Mouse (Mus musculus) midbrain, embryonic 11.5 days (tissue): ENCODE data around the gene Sympk. TPM values are rescaled to one million over a fixed set of nuclear protein-coding genes. Genes with fewer than 3 reads are reported as not detected.

ENCODE experiments used
- ATAC-seq: fragments of 200-750 bp; cut with Nextera tagmentation; 2 replicates; pipeline ENCODE4 v1.8.0; 2017; ENCODE audit warnings: moderate TSS enrichment, moderate library complexity; ENCODE audit not compliant: low FRiP score
- DNase-seq: peaks from one replicate; pipeline ENCODE4 v3.0.0; 2015; ENCODE audit warnings: low spot score; ENCODE audit errors: missing footprints
- H3K27ac ChIP-seq: fragments of 300-500 bp; sonication (generic); 2 replicates; pipeline ENCODE4 v1.5.1; 2014; ENCODE audit warnings: low read depth, low read length
- H3K27me3 ChIP-seq: fragments of 300-500 bp; sonication (generic); 2 replicates; pipeline ENCODE4 v1.6.1; 2014; ENCODE audit warnings: mild to moderate bottlenecking, low read length, moderate library complexity, mixed read lengths; ENCODE audit not compliant: control insufficient read depth, insufficient read depth
- H3K36me3 ChIP-seq: fragments of 300-500 bp; sonication (generic); 2 replicates; pipeline ENCODE4 v1.6.1; 2014; ENCODE audit warnings: mild to moderate bottlenecking, low read length, moderate library complexity, mixed read lengths; ENCODE audit not compliant: control insufficient read depth, insufficient read depth
- H3K4me1 ChIP-seq: fragments of 300-500 bp; sonication (generic); 2 replicates; pipeline ENCODE4 v1.6.1; 2014; ENCODE audit warnings: low read length; ENCODE audit not compliant: control insufficient read depth, insufficient read depth
- H3K4me2 ChIP-seq: fragments of 300-500 bp; sonication (generic); 2 replicates; pipeline ENCODE4 v1.6.1; 2014; ENCODE audit warnings: mild to moderate bottlenecking, moderate library complexity
- H3K4me3 ChIP-seq: fragments of 300-500 bp; sonication (generic); 2 replicates; pipeline ENCODE4 v1.5.1; 2014; ENCODE audit warnings: low read depth, low read length
- H3K9ac ChIP-seq: fragments of 300-500 bp; sonication (generic); 2 replicates; pipeline ENCODE4 v1.6.1; 2014; ENCODE audit warnings: low read length
- H3K9me3 ChIP-seq: fragments of 300-500 bp; sonication (generic); 2 replicates; pipeline ENCODE4 v1.6.1; 2016; ENCODE audit warnings: low read length; ENCODE audit not compliant: control insufficient read depth
- WGBS: fragments of 180-500 bp; shearing (Covaris S2); extraction: QIAGEN DNeasy Blood & Tissue Kit; methylation state at CpG from one replicate; pipeline ENCODE4 v1.1.7; 2014; 5-methylcytosine and 5-hydroxymethylcytosine counted together
- polyA plus RNA-seq: library from polyadenylated mRNA; unstranded; fragments of >200 nt; fragmentation: Nextera tagmentation; extraction: Ambion mirVana; gene quantifications from 2 replicates; pipeline ENCODE4 v1.2.1, GENCODE M21; 2014

The Sympk gene
- polyA plus RNA-seq, 1 experiment from 2014 or later, result 33.3 TPM

- H3K4me3 ChIP-seq, result peak overlapping the region; percentile 51
- ATAC-seq, result no peak
- peak overlapping the region; percentile 73 for H3K4me2 ChIP-seq
- peaks cover 15% of the 10 kb centered on the region for H3K4me1 ChIP-seq
- WGBS, result 4% methylated on average over 31 of the region's 31 CpGs
- no peak overlapping the region for H3K27ac ChIP-seq
- H3K36me3 ChIP-seq, result no peaks in the 10 kb centered on the region
- H3K27me3 ChIP-seq, result peaks cover 23% of the 10 kb centered on the region
- DNase-seq, result peak; percentile 93
- H3K9me3 ChIP-seq, result no peaks in the 10 kb centered on the region
- peak overlapping the region; percentile 65 for H3K9ac ChIP-seq
Measured at GRCm38 (mm10) chr7:18992294-18992675, 31.9 kb upstream of the Sympk start.

DNA sequence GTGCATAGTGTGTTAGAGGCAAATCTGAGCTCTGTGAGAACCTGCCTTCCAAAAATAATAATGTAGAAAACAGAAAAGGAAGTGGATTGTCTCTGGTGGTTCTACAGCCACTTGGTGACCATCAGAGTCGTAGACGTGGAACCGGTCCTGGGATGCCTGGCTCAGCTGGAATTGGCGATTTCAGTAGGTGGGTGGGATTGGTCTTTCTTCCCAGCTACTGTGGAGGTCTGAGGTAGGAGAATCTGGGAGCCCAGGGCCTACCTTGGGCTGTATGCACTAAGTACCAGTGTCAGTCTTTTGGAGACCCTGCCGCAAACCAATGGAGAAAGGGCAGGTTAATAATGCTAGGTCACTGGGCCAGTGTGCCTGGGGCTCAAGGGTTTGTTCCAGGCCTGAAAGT is 31.1 kb upstream of the Sympk start:
- Histone ChIP-seq H3K4me3 (no peak overlapping the region), H3K9me3 (no peaks in the 10 kb centered on the region), H3K4me1 (peaks cover 15% of the 10 kb centered on the region), H3K27me3 (peaks cover 23% of the 10 kb centered on the region), H3K9ac (no peak overlapping the region), H3K27ac (no peak overlapping the region), H3K36me3 (no peaks in the 10 kb centered on the region), H3K4me2 (no peak overlapping the region; the same call in 1 of the 2 replicates)
- DNase-seq, result no peak
- 85% methylated on average over 5 of the region's 5 CpGs for WGBS
- ATAC-seq, result no peak

DNA sequence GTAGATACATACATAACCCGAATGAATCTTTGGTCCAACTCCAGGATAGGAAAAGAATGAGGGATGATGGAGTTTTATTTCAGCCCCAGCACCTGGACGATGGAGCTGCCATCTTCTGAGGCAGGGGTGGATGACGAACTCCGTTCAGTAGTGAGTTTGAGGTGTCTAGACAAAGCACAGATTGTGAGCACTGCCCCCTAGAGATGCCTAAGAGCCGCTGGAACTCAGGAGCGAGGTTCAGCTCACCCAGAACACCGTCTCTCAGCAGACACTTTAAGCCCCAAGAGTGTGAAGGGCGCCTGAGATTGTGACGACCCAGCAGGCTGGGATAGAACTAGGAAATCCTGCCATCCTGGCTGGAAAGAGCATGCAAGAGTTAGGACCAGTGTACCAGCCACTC is 25.3 kb upstream of the Sympk start:
- Histone ChIP-seq H3K9ac (no peak overlapping the region), H3K27me3 (no peaks in the 10 kb centered on the region), H3K4me3 (no peak overlapping the region), H3K36me3 (no peaks in the 10 kb centered on the region), H3K4me2 (no peak overlapping the region), H3K27ac (no peak overlapping the region), H3K9me3 (no peaks in the 10 kb centered on the region), H3K4me1 (peaks cover 11% of the 10 kb centered on the region)
- ATAC-seq (no peak), DNase-seq (no peak)
- 39% methylated on average over 9 of the region's 9 CpGs for WGBS

- WGBS, result 56% methylated on average over 10 of the region's 10 CpGs
- H3K27ac ChIP-seq, result no peak overlapping the region
- ATAC-seq, result no peak
- H3K4me3 ChIP-seq, result peak overlapping the region; percentile 22
- H3K9ac ChIP-seq, result peak overlapping the region; percentile 51; the same call in 1 of the 2 replicates
- no peaks in the 10 kb centered on the region for H3K9me3 ChIP-seq
- peaks cover 3% of the 10 kb centered on the region; the same call in 1 of the 2 replicates for H3K36me3 ChIP-seq
- H3K27me3 ChIP-seq, result no peaks in the 10 kb centered on the region
- peaks cover 21% of the 10 kb centered on the region for H3K4me1 ChIP-seq
- DNase-seq, result no peak
- H3K4me2 ChIP-seq, result peak overlapping the region; percentile 38
Measured at GRCm38 (mm10) chr7:19000421-19000820, 23.8 kb upstream of the Sympk start.

- H3K27me3 ChIP-seq, result no peaks in the 10 kb centered on the region
- peak overlapping the region; percentile 38 for H3K4me2 ChIP-seq
- peaks cover 29% of the 10 kb centered on the region for H3K4me1 ChIP-seq
- H3K27ac ChIP-seq, result no peak overlapping the region
- WGBS, result 36% methylated on average over 18 of the region's 18 CpGs
- H3K4me3 ChIP-seq, result peak overlapping the region; percentile 22
- ATAC-seq (no peak), DNase-seq (no peak)
- no peaks in the 10 kb centered on the region for H3K9me3 ChIP-seq
- peak overlapping the region; percentile 51; the same call in 1 of the 2 replicates for H3K9ac ChIP-seq
- peaks cover 10% of the 10 kb centered on the region; the same call in 1 of the 2 replicates for H3K36me3 ChIP-seq
Measured at GRCm38 (mm10) chr7:19001066-19001806, 22.9 kb upstream of the Sympk start.

GRCm38 (mm10) chr7:19001807-19002085 is 22.4 kb upstream of the Sympk start:
- 73% methylated on average over 3 of the region's 3 CpGs for WGBS
- H3K36me3 ChIP-seq, result peaks cover 10% of the 10 kb centered on the region; the same call in 1 of the 2 replicates
- peaks cover 32% of the 10 kb centered on the region for H3K4me1 ChIP-seq
- no peaks in the 10 kb centered on the region for H3K27me3 ChIP-seq
- no peak overlapping the region for H3K9ac ChIP-seq
- no peak overlapping the region for H3K27ac ChIP-seq
- no peak for ATAC-seq
- no peak overlapping the region for H3K4me3 ChIP-seq
- DNase-seq, result no peak
- H3K9me3 ChIP-seq, result no peaks in the 10 kb centered on the region
- no peak overlapping the region for H3K4me2 ChIP-seq

DNA sequence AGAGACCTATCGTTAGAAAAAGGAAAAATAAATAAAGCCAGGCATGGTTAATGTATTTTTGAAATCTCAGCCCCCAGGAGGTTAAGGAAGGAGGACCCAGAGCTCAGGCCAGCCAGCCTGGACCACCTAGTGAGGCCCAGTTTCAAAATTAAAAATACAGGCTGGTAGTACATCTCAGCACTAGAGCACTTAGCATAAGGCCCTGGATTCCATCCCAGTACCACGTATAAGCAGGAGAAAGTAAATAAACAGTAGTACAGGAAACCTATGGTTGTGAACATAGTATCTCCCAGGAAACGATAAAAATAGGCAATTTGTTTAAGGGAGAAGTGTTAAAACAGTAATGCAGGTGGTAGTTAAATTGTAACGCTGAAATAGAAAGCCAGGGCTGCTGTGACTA is 22.1 kb upstream of the Sympk start:
- no peaks in the 10 kb centered on the region for H3K27me3 ChIP-seq
- peaks cover 32% of the 10 kb centered on the region for H3K4me1 ChIP-seq
- no peak for ATAC-seq
- H3K9me3 ChIP-seq, result no peaks in the 10 kb centered on the region
- WGBS, result 49% methylated on average over 4 of the region's 4 CpGs
- H3K27ac ChIP-seq, result no peak overlapping the region
- no peak for DNase-seq
- peak overlapping the region; percentile 79 for H3K9ac ChIP-seq
- peak overlapping the region; percentile 33 for H3K4me3 ChIP-seq
- peak overlapping the region; percentile 60 for H3K4me2 ChIP-seq
- H3K36me3 ChIP-seq, result peaks cover 10% of the 10 kb centered on the region; the same call in 1 of the 2 replicates

DNA sequence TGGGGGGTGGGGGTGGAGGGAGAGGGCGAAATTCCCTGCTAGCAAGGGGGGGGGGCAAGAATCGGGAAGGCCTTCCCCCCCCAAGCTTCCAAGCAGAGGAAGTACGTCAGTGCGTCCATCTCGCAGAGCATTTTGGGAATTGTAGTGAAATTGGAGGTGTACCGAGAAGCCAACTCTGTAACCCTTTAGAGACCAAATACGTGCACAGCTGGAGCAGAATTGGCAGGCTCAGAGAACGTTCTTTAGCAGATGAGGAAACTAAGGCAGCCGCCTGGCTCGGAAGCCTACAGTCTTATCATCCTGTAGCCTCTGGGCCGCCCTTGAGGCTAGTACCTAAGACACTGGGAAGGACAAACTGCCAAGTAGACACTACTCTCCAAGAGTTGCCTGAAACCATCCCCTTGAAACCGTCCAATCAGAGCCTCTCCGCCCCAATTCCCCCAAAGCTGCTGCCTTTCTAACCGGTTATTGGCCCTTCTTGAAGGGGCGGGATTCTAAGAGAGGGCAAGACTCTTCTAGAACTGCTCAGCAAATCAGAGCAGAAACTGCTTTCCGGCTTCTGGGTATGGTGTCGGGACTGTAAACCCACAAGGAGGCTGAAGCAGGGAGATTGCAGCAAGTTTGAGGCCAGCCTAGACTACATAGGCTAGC is 21.2 kb upstream of the Sympk start:
- peak overlapping the region; percentile 60 for H3K4me2 ChIP-seq
- no peaks in the 10 kb centered on the region for H3K9me3 ChIP-seq
- H3K4me1 ChIP-seq, result peaks cover 32% of the 10 kb centered on the region
- peak overlapping the region; percentile 33 for H3K4me3 ChIP-seq
- peak overlapping the region; percentile 79 for H3K9ac ChIP-seq
- peaks cover 10% of the 10 kb centered on the region; the same call in 1 of the 2 replicates for H3K36me3 ChIP-seq
- peak; percentile 98 for DNase-seq
- 2% methylated on average over 17 of the region's 17 CpGs for WGBS
- H3K27me3 ChIP-seq, result no peaks in the 10 kb centered on the region
- peak; percentile 60 for ATAC-seq
- no peak overlapping the region for H3K27ac ChIP-seq

- peaks cover 30% of the 10 kb centered on the region for H3K4me1 ChIP-seq
- peak within 1 kb of the TSS; percentile 87 for H3K27ac ChIP-seq
- H3K4me3 ChIP-seq, result peak within 1 kb of the TSS; percentile 89
- H3K4me2 ChIP-seq, result peak within 1 kb of the TSS; percentile 99
- DNase-seq (peak; percentile 99), ATAC-seq (peak; percentile 74)
- 1% methylated on average over 85 of the region's 90 CpGs for WGBS
- H3K9me3 ChIP-seq, result no peaks in the 10 kb centered on the region
- peaks cover 10% of the 10 kb centered on the region; the same call in 1 of the 2 replicates for H3K36me3 ChIP-seq
- H3K27me3 ChIP-seq, result no peaks in the 10 kb centered on the region
- peak within 1 kb of the TSS; percentile 89 for H3K9ac ChIP-seq
Measured at GRCm38 (mm10) chr7:19003902-19004630, 20.1 kb upstream of the Sympk start, which contains the start of gene Irf2bp1. Irf2bp1 (plus strand) TSS chr7:19004044.
